Mouse (Mus musculus) embryonic facial prominence, embryonic 13.5 days (tissue): Measurements from ENCODE around the gene Foxs1. TPM values are rescaled to one million over a fixed set of nuclear protein-coding genes. Genes with fewer than 3 reads are reported as not detected.

Experiments
- ATAC-seq: fragments of 200-750 bp; cut with Nextera tagmentation; 2 replicates; pipeline ENCODE4 v1.8.0; 2017; ENCODE audit warnings: low read depth; ENCODE audit not compliant: insufficient number of reproducible peaks, insufficient read depth, low FRiP score, low TSS enrichment
- H3K27ac ChIP-seq: fragments of 300-500 bp; sonication (generic); 2 replicates; pipeline ENCODE4 v1.5.1; 2015; ENCODE audit warnings: moderate library complexity, mild to moderate bottlenecking, inconsistent platforms
- H3K27me3 ChIP-seq: fragments of 300-500 bp; sonication (generic); 2 replicates; pipeline ENCODE4 v1.6.1; 2015; ENCODE audit warnings: mild to moderate bottlenecking, inconsistent platforms
- H3K36me3 ChIP-seq: fragments of 300-500 bp; sonication (generic); 2 replicates; pipeline ENCODE4 v1.6.1; 2015; ENCODE audit warnings: mild to moderate bottlenecking, inconsistent platforms
- H3K4me1 ChIP-seq: fragments of 300-500 bp; sonication (generic); 2 replicates; pipeline ENCODE4 v1.6.1; 2015; ENCODE audit warnings: inconsistent platforms
- H3K4me2 ChIP-seq: fragments of 300-500 bp; sonication (generic); 2 replicates; pipeline ENCODE4 v1.6.1; 2015; ENCODE audit warnings: moderate library complexity, mild to moderate bottlenecking, inconsistent platforms
- H3K4me3 ChIP-seq: fragments of 300-500 bp; sonication (generic); 2 replicates; pipeline ENCODE4 v1.5.1; 2015; ENCODE audit warnings: mild to moderate bottlenecking, inconsistent platforms
- H3K9ac ChIP-seq: fragments of 300-500 bp; sonication (generic); 2 replicates; pipeline ENCODE4 v1.6.1; 2015; ENCODE audit warnings: mild to moderate bottlenecking, inconsistent platforms
- H3K9me3 ChIP-seq: fragments of 300-500 bp; sonication (generic); 2 replicates; pipeline ENCODE4 v1.6.1; 2016; ENCODE audit warnings: inconsistent platforms
- WGBS: fragments of 180-500 bp; shearing (Covaris S2); methylation state at CpG from one replicate; pipeline ENCODE4 v1.1.7; 2015; ENCODE audit warnings: mixed read lengths; 5-methylcytosine and 5-hydroxymethylcytosine counted together
- polyA plus RNA-seq: library from polyadenylated mRNA; unstranded; fragments of >200 nt; fragmentation: Nextera tagmentation; extraction: Ambion mirVana; gene quantifications from 2 replicates; pipeline ENCODE4 v1.2.1, GENCODE M21; 2015

The Foxs1 gene
- polyA plus RNA-seq, 1 experiment from 2014 or later, result 0.83 TPM

- Histone ChIP-seq H3K9me3 (no peaks in the 10 kb centered on the region), H3K27ac (no peak overlapping the region), H3K9ac (no peak overlapping the region), H3K4me2 (no peak overlapping the region), H3K4me3 (no peak overlapping the region), H3K4me1 (peaks cover 15% of the 10 kb centered on the region), H3K27me3 (peaks cover 99% of the 10 kb centered on the region), H3K36me3 (no peaks in the 10 kb centered on the region)
- WGBS, result 60% methylated on average over 9 of the region's 9 CpGs
- ATAC-seq, result no peak
Observed at GRCm38 (mm10) chr2:152944013-152944412, 11.0 kb upstream of the Foxs1 start.

GRCm38 (mm10) chr2:152943568-152943967 lies 10.6 kb upstream of the Foxs1 start:
- H3K9ac ChIP-seq, result peak overlapping the region; percentile 63; the same call in 1 of the 2 replicates
- no peak overlapping the region for H3K27ac ChIP-seq
- peaks cover 99% of the 10 kb centered on the region for H3K27me3 ChIP-seq
- H3K36me3 ChIP-seq, result no peaks in the 10 kb centered on the region
- 5% methylated on average over 8 of the region's 8 CpGs for WGBS
- peak overlapping the region; percentile 50 for H3K4me3 ChIP-seq
- H3K4me2 ChIP-seq, result peak overlapping the region; percentile 88
- H3K4me1 ChIP-seq, result peaks cover 15% of the 10 kb centered on the region
- H3K9me3 ChIP-seq, result no peaks in the 10 kb centered on the region
- no peak for ATAC-seq

GRCm38 (mm10) chr2:152942898-152943515 lies 10.0 kb upstream of the Foxs1 start:
- no peaks in the 10 kb centered on the region for H3K9me3 ChIP-seq
- no peaks in the 10 kb centered on the region for H3K36me3 ChIP-seq
- peak overlapping the region; percentile 63 for H3K9ac ChIP-seq
- H3K27ac ChIP-seq, result no peak overlapping the region
- no peak for ATAC-seq
- H3K4me1 ChIP-seq, result peaks cover 15% of the 10 kb centered on the region
- H3K4me2 ChIP-seq, result peak overlapping the region; percentile 88
- peak overlapping the region; percentile 50 for H3K4me3 ChIP-seq
- under 1% methylated on average over 64 of the region's 65 CpGs for WGBS
- peaks cover 99% of the 10 kb centered on the region for H3K27me3 ChIP-seq

GRCm38 (mm10) chr2:152941776-152942175 lies 8.8 kb upstream of the Foxs1 start:
- Histone ChIP-seq H3K4me3 (no peak overlapping the region), H3K36me3 (no peaks in the 10 kb centered on the region), H3K4me2 (no peak overlapping the region), H3K4me1 (peaks cover 15% of the 10 kb centered on the region), H3K27ac (no peak overlapping the region), H3K9me3 (no peaks in the 10 kb centered on the region), H3K9ac (no peak overlapping the region), H3K27me3 (peaks cover 88% of the 10 kb centered on the region)
- ATAC-seq, result no peak
- 28% methylated on average over 7 of the region's 7 CpGs for WGBS

- ATAC-seq, result no peak
- no peak overlapping the region for H3K27ac ChIP-seq
- whole genome bisulfite sequencing, result 77% methylated on average over 6 of the region's 6 CpGs
- peaks cover 88% of the 10 kb centered on the region for H3K27me3 ChIP-seq
- H3K4me3 ChIP-seq, result no peak overlapping the region
- no peak overlapping the region for H3K9ac ChIP-seq
- peaks cover 15% of the 10 kb centered on the region for H3K4me1 ChIP-seq
- no peaks in the 10 kb centered on the region for H3K36me3 ChIP-seq
- H3K4me2 ChIP-seq, result no peak overlapping the region
- H3K9me3 ChIP-seq, result no peaks in the 10 kb centered on the region
Observed at GRCm38 (mm10) chr2:152941106-152941505, 8.1 kb upstream of the Foxs1 start.

GRCm38 (mm10) chr2:152939846-152940245 lies 6.8 kb upstream of the Foxs1 start:
- Histone ChIP-seq H3K4me1 (peaks cover 15% of the 10 kb centered on the region), H3K9ac (no peak overlapping the region), H3K27ac (no peak overlapping the region), H3K36me3 (no peaks in the 10 kb centered on the region), H3K27me3 (peaks cover 83% of the 10 kb centered on the region), H3K9me3 (no peaks in the 10 kb centered on the region), H3K4me3 (no peak overlapping the region), H3K4me2 (no peak overlapping the region)
- ATAC-seq, result no peak
- WGBS, result 23% methylated on average over 4 of the region's 4 CpGs

GRCm38 (mm10) chr2:152933614-152934013 lies 606 bp upstream of the Foxs1 start:
- ATAC-seq, result no peak
- Histone ChIP-seq H3K9me3 (no peaks in the 10 kb centered on the region), H3K4me2 (no peak overlapping the region), H3K27me3 (peaks cover 36% of the 10 kb centered on the region), H3K27ac (no peak overlapping the region), H3K36me3 (no peaks in the 10 kb centered on the region), H3K4me1 (0 out of 2 replicates have a peak, but pooled peaks cover 2% of the 10 kb centered on the region), H3K9ac (no peak overlapping the region), H3K4me3 (no peak overlapping the region)
- WGBS, result 29% methylated on average over 5 of the region's 5 CpGs

- Histone ChIP-seq H3K36me3 (no peaks in the 10 kb centered on the region), H3K4me1 (peaks cover 13% of the 10 kb centered on the region), H3K4me2 (no peak overlapping the region), H3K9ac (no peak overlapping the region), H3K27ac (no peak overlapping the region), H3K4me3 (no peak overlapping the region), H3K9me3 (no peaks in the 10 kb centered on the region), H3K27me3 (peaks cover 28% of the 10 kb centered on the region)
- 70% methylated on average over 12 of the region's 12 CpGs for WGBS
- no peak for ATAC-seq
Observed at GRCm38 (mm10) chr2:152931456-152932160, 1.4 kb downstream of the Foxs1 start.

GRCm38 (mm10) chr2:152930276-152930675 lies 2.7 kb downstream of the Foxs1 start:
- H3K4me3 ChIP-seq, result no peak overlapping the region
- H3K9me3 ChIP-seq, result no peaks in the 10 kb centered on the region
- H3K4me1 ChIP-seq, result peaks cover 22% of the 10 kb centered on the region
- 34% methylated on average over 2 of the region's 2 CpGs for WGBS
- no peak overlapping the region for H3K4me2 ChIP-seq
- no peak overlapping the region for H3K9ac ChIP-seq
- peaks cover 16% of the 10 kb centered on the region for H3K27me3 ChIP-seq
- ATAC-seq, result no peak
- no peak overlapping the region for H3K27ac ChIP-seq
- H3K36me3 ChIP-seq, result no peaks in the 10 kb centered on the region

GRCm38 (mm10) chr2:152928988-152929370 lies 4.0 kb downstream of the Foxs1 start:
- H3K4me1 ChIP-seq, result peaks cover 28% of the 10 kb centered on the region
- ATAC-seq, result no peak
- WGBS, result 77% methylated on average over 3 of the region's 3 CpGs

GRCm38 (mm10) chr2:152928219-152928987 lies 4.6 kb downstream of the Foxs1 start:
- Histone ChIP-seq H3K27ac (no peak overlapping the region), H3K4me1 (peaks cover 28% of the 10 kb centered on the region), H3K36me3 (no peaks in the 10 kb centered on the region), H3K9ac (no peak overlapping the region), H3K4me3 (no peak overlapping the region), H3K9me3 (no peaks in the 10 kb centered on the region), H3K4me2 (no peak overlapping the region), H3K27me3 (peaks cover 12% of the 10 kb centered on the region; the same call in 1 of the 2 replicates)
- ATAC-seq, result no peak
- WGBS, result 40% methylated on average over 14 of the region's 14 CpGs

More at GRCm38 (mm10) chr2:152928988-152929370, 4.0 kb downstream of the Foxs1 start:
- Histone ChIP-seq H3K4me3 (no peak overlapping the region), H3K9me3 (no peaks in the 10 kb centered on the region), H3K4me2 (no peak overlapping the region), H3K27me3 (peaks cover 16% of the 10 kb centered on the region), H3K9ac (no peak overlapping the region), H3K27ac (no peak overlapping the region), H3K36me3 (no peaks in the 10 kb centered on the region)
